Mouse (Mus musculus) olfactory bulb, adult 2 months (tissue): ENCODE results near the gene Cradd.

Experiments
- CTCF ChIP-seq: fragments of 200-500 bp; IDR thresholded peaks from 2 replicates; pipeline ENCODE4 v1.5.1; 2012; ENCODE audit warnings: low read depth, mild to moderate bottlenecking, low read length, moderate library complexity; ENCODE audit not compliant: insufficient read depth
- POLR2A ChIP-seq: fragments of 200-500 bp; IDR thresholded peaks from 2 replicates; pipeline ENCODE4 v1.6.1; 2012; ENCODE audit warnings: mild to moderate bottlenecking, low read depth, low read length, moderate library complexity; ENCODE audit not compliant: insufficient read depth

DNA sequence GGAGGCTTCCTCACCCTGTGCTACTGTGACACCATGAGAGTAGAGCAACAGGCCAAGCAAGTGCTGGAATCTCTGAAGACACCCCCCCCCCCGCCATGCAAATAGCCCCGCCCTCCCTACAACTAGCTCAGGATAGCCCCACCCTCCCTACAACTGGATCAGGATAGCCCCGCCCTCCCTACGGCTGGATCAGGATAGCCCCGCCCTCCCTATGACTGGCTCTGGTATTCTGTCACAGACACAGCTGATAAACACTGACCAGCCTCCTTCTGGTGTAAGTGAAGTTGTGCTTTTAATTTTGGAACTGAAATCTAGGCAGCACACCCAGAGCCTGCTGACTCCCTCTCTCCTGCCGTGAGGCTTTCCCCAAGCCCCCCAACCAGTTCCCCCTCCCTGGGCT is 75.6 kb downstream of the Cradd start:
- no peak for TF ChIP-seq CTCF
- TF ChIP-seq POLR2A, result no peak
